Mouse (Mus musculus): ENCODE data around the gene 2010111I01Rik. TPM values are rescaled to one million over a fixed set of nuclear protein-coding genes. Genes with fewer than 3 reads are reported as not detected.

The 2010111I01Rik gene
- polyA plus RNA-seq, 1 experiment from 2014 or later: 16.3 TPM

DNA sequence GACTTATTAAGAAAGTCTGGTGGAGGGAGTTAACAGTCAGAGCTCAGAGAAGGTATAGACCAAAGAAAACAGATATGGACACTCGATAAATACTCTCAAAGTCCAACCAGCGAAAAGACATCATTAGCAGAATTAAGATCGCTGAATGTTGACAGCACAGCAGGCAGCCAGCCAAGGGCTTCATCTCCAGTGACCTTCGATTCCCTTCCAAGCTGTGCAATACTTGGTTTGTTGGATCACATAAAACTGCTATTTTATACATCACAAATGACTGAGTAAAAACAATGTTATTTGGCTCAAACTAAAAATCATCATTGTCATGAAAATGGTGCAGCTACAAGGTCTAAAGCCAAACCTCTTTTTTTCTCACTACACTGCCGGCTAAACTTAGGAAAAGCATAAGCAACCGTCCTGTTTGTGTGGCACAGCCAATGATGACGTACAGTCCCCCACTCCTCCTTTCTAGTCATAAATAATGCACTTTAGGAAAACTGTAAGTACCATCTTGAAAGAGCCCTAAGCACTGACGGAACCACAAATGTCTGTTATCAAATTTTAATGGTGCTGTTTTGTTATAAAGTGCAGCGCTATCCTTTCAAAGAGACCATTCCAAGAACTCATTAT, 34.8 kb upstream of the 2010111I01Rik start:
- 70% methylated on average over 9 of the region's 9 CpGs for WGBS (ENCODE audit: insufficient replicate concordance)
- H3K4me3 ChIP-seq (ENCODE audit: low read depth, low read length): no peak overlapping the region
- H3K4me1 ChIP-seq (ENCODE audit: control insufficient read depth, low read depth, low read length): no peaks in the 10 kb centered on the region
- ATAC-seq (ENCODE audit: low read depth): no peak
- H3K9ac ChIP-seq (ENCODE audit: low read depth, low read length): no peak overlapping the region
- no peak overlapping the region for H3K27ac ChIP-seq (ENCODE audit: low read length)
- no peaks in the 10 kb centered on the region for H3K9me3 ChIP-seq (replicated peaks; ENCODE audit: control insufficient read depth, low read length)
- H3K27me3 ChIP-seq (ENCODE audit: control insufficient read depth, insufficient read depth, low read depth, low read length): no peaks in the 10 kb centered on the region
- H3K36me3 ChIP-seq (ENCODE audit: control insufficient read depth, insufficient read depth): no peaks in the 10 kb centered on the region
- no peak overlapping the region for H3K4me2 ChIP-seq (ENCODE audit: low read depth, low read length)

DNA sequence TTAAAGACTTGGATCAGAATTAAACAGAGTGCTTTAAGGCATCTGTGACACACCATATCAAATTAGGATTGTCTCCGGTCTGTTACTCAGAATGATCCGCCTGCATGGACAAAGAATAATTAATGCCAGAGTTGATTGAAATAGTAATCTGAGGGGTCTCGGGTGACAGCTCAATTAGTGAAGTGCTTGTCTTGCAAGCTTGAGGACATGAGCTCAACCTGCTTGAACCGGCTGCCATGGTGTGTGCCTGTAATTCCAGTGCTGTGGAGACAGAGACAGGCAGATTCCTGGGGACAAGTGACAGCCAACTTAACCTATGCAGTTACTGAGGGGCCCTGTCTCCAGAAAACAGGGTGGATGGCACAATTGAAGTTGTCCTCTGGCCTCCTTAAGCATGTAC, 32.2 kb upstream of the 2010111I01Rik start:
- Histone ChIP-seq H3K4me3 (ENCODE audit: low read depth, low read length) (no peak overlapping the region), H3K36me3 (ENCODE audit: control insufficient read depth, insufficient read depth) (no peaks in the 10 kb centered on the region), H3K9ac (ENCODE audit: low read depth, low read length) (no peak overlapping the region), H3K27ac (ENCODE audit: low read length) (no peak overlapping the region), H3K27me3 (ENCODE audit: control insufficient read depth, insufficient read depth, low read depth, low read length) (no peaks in the 10 kb centered on the region), H3K4me2 (ENCODE audit: low read depth, low read length) (no peak overlapping the region), H3K9me3 (replicated peaks; ENCODE audit: control insufficient read depth, low read length) (no peaks in the 10 kb centered on the region), H3K4me1 (ENCODE audit: control insufficient read depth, low read depth, low read length) (no peaks in the 10 kb centered on the region)
- 72% methylated on average over 4 of the region's 4 CpGs for WGBS (ENCODE audit: insufficient replicate concordance)
- ATAC-seq (ENCODE audit: low read depth): no peak

DNA sequence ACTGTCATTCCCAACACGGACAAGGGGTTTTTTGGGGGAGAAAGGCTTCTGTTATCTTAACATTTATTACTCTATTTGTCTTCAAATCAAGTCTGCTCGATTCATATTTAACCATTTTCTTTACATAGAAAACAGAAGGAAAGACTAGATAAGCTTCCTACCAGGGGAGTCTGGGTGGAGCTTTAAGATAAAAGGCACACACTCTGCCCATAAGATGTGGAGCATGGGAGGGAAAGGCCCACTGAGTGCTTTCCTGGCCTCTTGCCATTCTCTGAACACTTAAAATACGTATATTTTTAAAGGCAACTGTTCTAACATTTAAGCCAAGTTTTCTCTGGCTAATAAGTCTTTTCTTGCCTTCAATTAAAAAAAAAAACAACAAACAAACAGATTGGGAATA, 25.3 kb upstream of the 2010111I01Rik start:
- no peak overlapping the region for H3K27ac ChIP-seq (ENCODE audit: low read length)
- no peaks in the 10 kb centered on the region for H3K36me3 ChIP-seq (ENCODE audit: control insufficient read depth, insufficient read depth)
- peak overlapping the region; percentile 45 for H3K4me2 ChIP-seq (ENCODE audit: low read depth, low read length)
- H3K27me3 ChIP-seq (ENCODE audit: control insufficient read depth, insufficient read depth, low read depth, low read length): no peaks in the 10 kb centered on the region
- peak; percentile 90 for ATAC-seq (ENCODE audit: low read depth)
- H3K4me3 ChIP-seq (ENCODE audit: low read depth, low read length): no peak overlapping the region; the same call in 1 of the 2 replicates
- H3K4me1 ChIP-seq (ENCODE audit: control insufficient read depth, low read depth, low read length): peaks cover 13% of the 10 kb centered on the region
- WGBS (ENCODE audit: insufficient replicate concordance): 15% methylated on average over 3 of the region's 3 CpGs
- no peak overlapping the region for H3K9ac ChIP-seq (ENCODE audit: low read depth, low read length)
- no peaks in the 10 kb centered on the region for H3K9me3 ChIP-seq (replicated peaks; ENCODE audit: control insufficient read depth, low read length)

DNA sequence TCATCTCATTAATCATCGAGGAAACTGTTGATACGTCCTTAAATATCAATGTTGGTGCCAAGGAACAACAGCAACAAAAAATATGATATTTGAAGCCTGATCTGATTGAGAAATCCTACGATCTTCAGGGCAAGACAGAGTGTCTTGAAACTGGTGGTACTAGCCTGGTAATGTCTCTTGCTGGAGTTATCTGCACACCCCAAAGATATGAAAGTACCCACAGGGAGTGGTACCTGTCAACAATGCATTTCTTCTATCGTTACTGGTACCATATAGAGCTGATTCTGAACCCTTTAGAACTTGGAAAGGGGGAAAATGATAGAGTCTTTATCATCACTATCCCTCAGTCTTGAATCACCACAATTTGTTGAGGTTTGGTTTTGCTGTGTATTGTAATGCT, 24.9 kb upstream of the 2010111I01Rik start:
- H3K27ac ChIP-seq (ENCODE audit: low read length): 0 out of 2 replicates have a peak overlapping the region, but pooled peaks have one; percentile 18
- H3K4me2 ChIP-seq (ENCODE audit: low read depth, low read length): peak overlapping the region; percentile 45
- H3K36me3 ChIP-seq (ENCODE audit: control insufficient read depth, insufficient read depth): no peaks in the 10 kb centered on the region
- 27% methylated on average over 4 of the region's 4 CpGs for WGBS (ENCODE audit: insufficient replicate concordance)
- peak; percentile 82 for ATAC-seq (ENCODE audit: low read depth)
- no peaks in the 10 kb centered on the region for H3K9me3 ChIP-seq (replicated peaks; ENCODE audit: control insufficient read depth, low read length)
- no peaks in the 10 kb centered on the region for H3K27me3 ChIP-seq (ENCODE audit: control insufficient read depth, insufficient read depth, low read depth, low read length)
- H3K4me1 ChIP-seq (ENCODE audit: control insufficient read depth, low read depth, low read length): peaks cover 13% of the 10 kb centered on the region
- H3K9ac ChIP-seq (ENCODE audit: low read depth, low read length): no peak overlapping the region
- no peak overlapping the region for H3K4me3 ChIP-seq (ENCODE audit: low read depth, low read length)

DNA sequence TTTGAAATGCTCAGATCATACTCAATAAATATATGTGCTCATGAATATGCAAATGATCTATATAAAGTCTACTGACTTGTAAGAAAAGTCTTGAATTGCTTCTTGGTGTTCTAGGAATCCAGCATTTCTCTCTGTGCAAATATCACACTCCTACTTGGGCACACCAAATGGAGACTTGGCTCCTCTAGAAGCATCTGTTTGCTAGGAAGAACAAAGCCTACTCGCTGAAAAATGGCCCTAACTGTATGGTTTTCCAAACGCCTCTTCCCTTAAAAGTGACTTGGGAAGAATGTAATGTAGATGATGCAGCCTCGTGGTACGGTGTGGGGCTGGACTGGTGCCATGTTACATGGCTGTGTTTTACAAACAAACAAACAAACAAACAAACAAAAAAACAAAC, 24.0 kb upstream of the 2010111I01Rik start:
- H3K27ac ChIP-seq (ENCODE audit: low read length): no peak overlapping the region
- no peak overlapping the region for H3K4me3 ChIP-seq (ENCODE audit: low read depth, low read length)
- H3K36me3 ChIP-seq (ENCODE audit: control insufficient read depth, insufficient read depth): no peaks in the 10 kb centered on the region
- H3K4me1 ChIP-seq (ENCODE audit: control insufficient read depth, low read depth, low read length): peaks cover 13% of the 10 kb centered on the region
- H3K4me2 ChIP-seq (ENCODE audit: low read depth, low read length): no peak overlapping the region
- WGBS (ENCODE audit: insufficient replicate concordance): 74% methylated on average over 4 of the region's 4 CpGs
- no peak for ATAC-seq (ENCODE audit: low read depth)
- no peaks in the 10 kb centered on the region for H3K9me3 ChIP-seq (replicated peaks; ENCODE audit: control insufficient read depth, low read length)
- no peaks in the 10 kb centered on the region for H3K27me3 ChIP-seq (ENCODE audit: control insufficient read depth, insufficient read depth, low read depth, low read length)
- no peak overlapping the region for H3K9ac ChIP-seq (ENCODE audit: low read depth, low read length)

DNA sequence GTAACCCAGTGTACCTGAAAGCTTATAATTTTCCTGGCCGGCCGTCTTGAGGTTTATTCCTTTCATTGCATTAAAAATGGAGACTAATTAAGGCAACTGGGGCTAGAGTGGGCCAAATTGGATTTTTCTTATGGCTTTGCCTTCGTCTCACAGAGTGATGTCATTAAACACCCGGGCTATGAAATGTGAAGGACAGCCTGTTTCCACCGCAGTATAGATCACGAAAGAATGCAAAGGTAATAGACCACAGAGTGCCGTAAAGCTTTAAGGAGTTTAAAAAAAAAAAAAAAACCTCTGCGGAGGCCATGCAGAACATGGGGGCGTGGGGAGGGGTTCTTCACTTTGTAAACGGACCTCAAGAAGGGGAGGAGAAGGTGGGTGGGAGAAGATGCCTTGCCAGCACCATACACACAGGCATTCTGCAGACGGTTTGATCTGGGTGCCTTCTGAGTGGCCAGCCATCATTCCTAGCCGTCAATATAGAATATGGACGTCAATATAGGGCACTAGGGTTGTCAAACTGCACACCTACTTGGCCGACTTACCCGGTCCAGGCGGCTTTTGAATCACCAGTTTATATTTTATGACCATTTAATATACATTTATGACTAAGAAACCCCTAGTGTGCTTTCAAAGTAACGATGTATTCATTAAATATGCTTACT, 23.2 kb upstream of the 2010111I01Rik start:
- Histone ChIP-seq H3K4me3 (ENCODE audit: low read depth, low read length) (no peak overlapping the region), H3K4me2 (ENCODE audit: low read depth, low read length) (no peak overlapping the region), H3K9me3 (replicated peaks; ENCODE audit: control insufficient read depth, low read length) (no peaks in the 10 kb centered on the region), H3K36me3 (ENCODE audit: control insufficient read depth, insufficient read depth) (no peaks in the 10 kb centered on the region), H3K27ac (ENCODE audit: low read length) (no peak overlapping the region), H3K27me3 (ENCODE audit: control insufficient read depth, insufficient read depth, low read depth, low read length) (no peaks in the 10 kb centered on the region), H3K9ac (ENCODE audit: low read depth, low read length) (no peak overlapping the region), H3K4me1 (ENCODE audit: control insufficient read depth, low read depth, low read length) (peaks cover 13% of the 10 kb centered on the region)
- 77% methylated on average over 17 of the region's 17 CpGs for WGBS (ENCODE audit: insufficient replicate concordance)
- no peak for ATAC-seq (ENCODE audit: low read depth)

DNA sequence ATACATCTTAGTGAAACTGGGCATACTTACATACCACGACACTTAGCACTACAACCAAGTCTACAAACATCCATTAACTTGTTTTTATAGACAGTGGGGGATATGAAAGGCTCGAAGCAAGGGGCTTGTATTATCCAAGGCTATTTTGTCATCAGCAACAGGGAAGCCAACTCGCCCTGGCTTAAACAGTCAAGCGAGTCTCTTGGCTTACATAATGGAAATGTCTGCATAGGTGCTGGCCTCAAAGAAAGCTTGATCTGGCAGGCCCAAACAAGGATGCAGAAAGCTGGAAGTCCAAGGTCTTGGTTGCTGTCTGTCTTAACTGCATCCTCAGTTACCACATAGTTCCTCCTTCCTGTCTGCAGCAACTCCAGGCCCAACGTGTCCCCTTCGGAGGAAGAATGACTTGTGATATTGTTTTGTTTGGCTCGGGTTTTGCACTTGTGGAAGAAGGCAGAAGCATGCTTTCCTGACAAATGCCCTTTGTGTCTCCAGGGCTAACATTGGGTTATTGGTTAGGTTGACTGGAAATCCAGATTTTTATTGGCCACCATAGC, 21.3 kb upstream of the 2010111I01Rik start:
- H3K4me1 ChIP-seq (ENCODE audit: control insufficient read depth, low read depth, low read length): peaks cover 13% of the 10 kb centered on the region
- ATAC-seq (ENCODE audit: low read depth): no peak
- WGBS (ENCODE audit: insufficient replicate concordance): 38% methylated on average over 7 of the region's 7 CpGs

DNA sequence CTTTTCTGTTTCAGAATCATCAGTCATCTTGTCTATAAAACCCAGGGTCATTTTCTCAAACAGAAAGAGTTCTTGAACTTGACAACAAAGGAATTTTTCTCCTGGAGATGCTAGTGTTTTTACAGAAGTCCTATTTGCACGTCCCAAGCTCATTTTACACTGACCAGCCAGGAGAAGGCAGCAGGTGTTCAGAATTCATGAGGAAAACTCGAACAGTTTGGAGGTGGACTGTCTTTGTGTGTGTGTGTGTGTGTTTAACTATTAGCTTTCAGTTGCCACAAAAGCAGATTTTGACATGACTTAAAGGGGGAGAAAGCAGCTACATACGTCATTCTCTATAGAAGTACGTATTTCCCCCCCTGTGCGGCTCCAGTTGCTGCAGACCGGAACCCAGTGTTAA, 20.6 kb upstream of the 2010111I01Rik start:
- Histone ChIP-seq H3K4me3 (ENCODE audit: low read depth, low read length) (no peak overlapping the region), H3K4me1 (ENCODE audit: control insufficient read depth, low read depth, low read length) (peaks cover 7% of the 10 kb centered on the region), H3K9ac (ENCODE audit: low read depth, low read length) (no peak overlapping the region), H3K27me3 (ENCODE audit: control insufficient read depth, insufficient read depth, low read depth, low read length) (no peaks in the 10 kb centered on the region), H3K27ac (ENCODE audit: low read length) (no peak overlapping the region), H3K9me3 (replicated peaks; ENCODE audit: control insufficient read depth, low read length) (no peaks in the 10 kb centered on the region), H3K4me2 (ENCODE audit: low read depth, low read length) (no peak overlapping the region), H3K36me3 (ENCODE audit: control insufficient read depth, insufficient read depth) (no peaks in the 10 kb centered on the region)
- ATAC-seq (ENCODE audit: low read depth): no peak
- 65% methylated on average over 6 of the region's 6 CpGs for WGBS (ENCODE audit: insufficient replicate concordance)

More for the DNA sequence above, 21.3 kb upstream of the 2010111I01Rik start:
- Histone ChIP-seq H3K4me2 (ENCODE audit: low read depth, low read length) (no peak overlapping the region), H3K27me3 (ENCODE audit: control insufficient read depth, insufficient read depth, low read depth, low read length) (no peaks in the 10 kb centered on the region), H3K9me3 (replicated peaks; ENCODE audit: control insufficient read depth, low read length) (no peaks in the 10 kb centered on the region), H3K27ac (ENCODE audit: low read length) (no peak overlapping the region), H3K36me3 (ENCODE audit: control insufficient read depth, insufficient read depth) (no peaks in the 10 kb centered on the region), H3K9ac (ENCODE audit: low read depth, low read length) (no peak overlapping the region), H3K4me3 (ENCODE audit: low read depth, low read length) (no peak overlapping the region)

DNA sequence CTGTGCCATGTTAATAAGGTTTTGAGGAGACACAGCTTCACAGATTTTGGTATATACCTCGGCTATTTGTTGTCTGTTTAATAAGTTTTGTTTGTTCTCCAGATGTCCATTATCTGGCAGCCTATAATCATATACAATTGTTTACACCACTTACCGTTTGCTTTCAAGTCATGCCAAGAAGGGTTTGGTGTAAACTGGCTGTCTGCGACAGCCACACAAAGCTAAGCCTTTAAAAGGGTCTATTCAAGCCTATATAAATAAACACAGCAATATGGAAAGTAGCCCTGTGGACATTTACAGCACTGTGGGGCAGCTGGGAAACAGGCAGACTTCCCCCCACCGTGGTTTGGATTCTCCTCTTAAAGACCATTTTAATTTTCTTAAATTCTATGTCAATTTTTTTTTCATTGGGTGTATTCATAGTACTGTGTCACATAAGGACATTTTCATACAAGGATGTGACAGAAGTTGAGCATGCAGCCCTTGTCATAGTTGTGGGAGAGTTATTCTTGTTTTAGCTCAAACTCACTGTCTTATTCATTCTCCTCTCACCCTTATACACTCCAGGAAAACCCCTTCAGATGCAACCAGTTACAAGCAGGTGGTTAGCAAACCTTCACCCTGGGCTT, 15.0 kb upstream of the 2010111I01Rik start:
- Histone ChIP-seq H3K4me2 (ENCODE audit: low read depth, low read length) (no peak overlapping the region), H3K27me3 (ENCODE audit: control insufficient read depth, insufficient read depth, low read depth, low read length) (no peaks in the 10 kb centered on the region), H3K4me1 (ENCODE audit: control insufficient read depth, low read depth, low read length) (no peaks in the 10 kb centered on the region; the same call in 1 of the 2 replicates), H3K9me3 (replicated peaks; ENCODE audit: control insufficient read depth, low read length) (no peaks in the 10 kb centered on the region), H3K9ac (ENCODE audit: low read depth, low read length) (no peak overlapping the region), H3K27ac (ENCODE audit: low read length) (no peak overlapping the region), H3K4me3 (ENCODE audit: low read depth, low read length) (no peak overlapping the region), H3K36me3 (ENCODE audit: control insufficient read depth, insufficient read depth) (no peaks in the 10 kb centered on the region)
- WGBS (ENCODE audit: insufficient replicate concordance): 49% methylated on average over 4 of the region's 4 CpGs
- no peak for ATAC-seq (ENCODE audit: low read depth)
